Mouse (Mus musculus) Muller cell, postnatal 12 days (primary cell): ENCODE measurements around the gene Adprhl1.

Experiments
- DNase-seq: peaks from one replicate; pipeline ENCODE4 v3.0.0-alpha.2; 2015; ENCODE audit errors: inconsistent ontology term

Adprhl1 gene

DNA sequence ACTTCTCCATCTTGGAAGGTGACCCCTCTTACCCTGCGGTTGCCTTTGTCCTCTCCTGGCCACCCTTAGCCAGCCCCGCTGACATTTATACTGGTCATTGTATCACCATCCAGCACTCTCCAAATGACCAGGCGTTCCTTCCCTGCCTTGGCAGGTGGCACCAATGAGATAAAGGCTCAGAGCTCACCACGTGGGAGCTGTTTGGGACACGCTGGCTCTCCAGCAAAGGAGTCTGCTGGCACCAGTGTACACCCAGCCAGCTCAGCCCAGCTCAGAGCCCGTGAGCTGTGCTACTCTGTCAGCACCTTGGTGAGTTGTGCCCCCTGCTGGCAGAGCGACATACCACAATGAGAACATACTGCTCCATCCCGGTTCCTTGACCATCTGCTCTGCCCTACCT, at the start of gene Adprhl1:
Gene Adprhl1, minus strand, starts transcription at position 144 of the 400 bp plus-strand sequence.
- DNase-seq: peak; percentile 14

- no peak for DNase-seq
Observed at GRCm38 (mm10) chr8:13301036-13301435, 47.1 kb upstream of the Adprhl1 start.

DNA sequence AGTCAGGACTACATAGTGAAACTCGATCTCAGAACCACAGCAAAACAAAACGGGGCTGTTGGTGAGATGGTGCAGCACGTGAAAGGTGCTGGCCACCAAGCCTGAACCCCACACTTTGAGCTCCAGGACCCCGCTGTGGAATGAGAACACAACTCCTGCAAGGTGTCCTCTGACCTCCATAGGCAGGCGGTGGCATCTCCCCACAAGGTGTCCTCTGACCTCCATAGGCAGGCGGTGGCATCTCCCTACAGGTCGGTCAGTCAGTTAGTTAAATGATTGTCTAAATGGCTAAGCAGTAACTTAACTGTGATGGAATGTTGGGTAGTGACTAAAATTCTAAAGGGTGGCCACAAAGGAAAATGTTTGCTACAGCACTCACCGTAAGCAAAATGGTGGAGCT, 45.6 kb upstream of the Adprhl1 start:
- DNase-seq: no peak

- no peak for DNase-seq
Observed at GRCm38 (mm10) chr8:13293677-13294470, 39.9 kb upstream of the Adprhl1 start.

DNA sequence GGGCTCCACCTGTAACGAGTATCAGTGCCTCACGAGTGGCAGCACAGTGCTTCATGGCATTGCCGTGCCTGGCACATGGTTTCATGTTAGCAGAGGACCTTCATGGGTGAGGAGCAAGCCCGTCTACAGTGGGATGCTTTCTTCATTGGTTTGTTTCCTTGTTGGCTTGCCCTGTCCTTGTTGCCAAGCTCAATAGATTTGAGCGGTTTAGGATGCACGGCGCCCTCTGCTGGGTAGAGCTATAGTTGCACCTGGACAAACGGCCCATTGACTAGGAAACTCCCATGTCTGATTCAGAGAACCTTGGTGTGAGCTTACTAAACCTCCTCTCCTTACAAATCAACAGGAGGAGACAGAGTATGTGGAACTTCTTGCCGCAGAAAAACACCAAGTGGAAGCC, 38.4 kb upstream of the Adprhl1 start:
- DNase-seq: peak; percentile 55

DNA sequence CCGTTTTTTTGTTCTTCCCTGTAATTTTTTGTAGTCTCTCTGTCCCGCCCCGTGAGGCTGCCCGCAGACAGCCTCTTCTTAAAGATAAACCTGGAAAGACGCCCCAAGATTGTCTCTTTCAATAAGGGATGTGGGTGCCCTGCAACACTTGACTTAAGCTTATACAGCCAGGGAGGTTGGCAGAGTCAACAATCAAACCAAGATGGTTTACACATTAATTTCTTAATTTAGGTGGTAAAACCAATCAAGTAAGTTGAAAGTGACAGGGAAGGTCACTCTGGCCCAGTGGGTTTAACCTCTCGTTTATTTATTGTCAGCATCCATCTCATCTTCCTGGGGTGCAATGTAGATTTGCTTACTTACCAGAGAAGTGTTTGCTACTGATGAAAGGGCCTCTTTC, 34.7 kb upstream of the Adprhl1 start:
- peak; percentile 11 for DNase-seq

GRCm38 (mm10) chr8:13287692-13288623, 34.0 kb upstream of the Adprhl1 start, which contains the start of the genes Dcun1d2 and Tmco3:
Dcun1d2 (minus strand) TSS chr8:13288131.
Tmco3 (plus strand) TSS chr8:13288190.
- DNase-seq: peak; percentile 94

GRCm38 (mm10) chr8:13287304-13287691, 33.3 kb upstream of the Adprhl1 start:
- DNase-seq: peak; percentile 97

GRCm38 (mm10) chr8:13283200-13283599, 29.2 kb upstream of the Adprhl1 start:
- DNase-seq: no peak

- no peak for DNase-seq
Observed at GRCm38 (mm10) chr8:13276941-13277447, 23.0 kb upstream of the Adprhl1 start.

DNA sequence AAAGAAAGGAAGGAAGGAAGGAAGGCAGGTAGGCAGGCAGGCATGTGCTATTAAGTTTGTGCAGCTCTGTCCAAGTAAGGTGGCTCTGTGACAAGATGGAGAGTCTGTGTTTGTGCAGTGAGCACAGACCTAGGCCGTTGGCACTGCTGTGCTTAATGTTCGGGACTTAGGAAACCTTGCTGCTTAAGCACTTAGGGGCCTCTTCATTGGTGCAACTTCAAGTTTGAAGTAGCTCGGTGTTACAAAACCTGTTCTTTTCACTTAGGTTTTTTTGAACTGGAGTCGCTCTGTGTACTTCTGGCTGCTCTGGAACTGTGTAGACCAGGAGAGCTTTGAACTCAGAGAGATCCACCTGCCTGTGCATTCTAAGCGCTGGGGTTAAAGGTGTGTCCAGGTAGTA, 18.9 kb upstream of the Adprhl1 start:
- DNase-seq: no peak

DNA sequence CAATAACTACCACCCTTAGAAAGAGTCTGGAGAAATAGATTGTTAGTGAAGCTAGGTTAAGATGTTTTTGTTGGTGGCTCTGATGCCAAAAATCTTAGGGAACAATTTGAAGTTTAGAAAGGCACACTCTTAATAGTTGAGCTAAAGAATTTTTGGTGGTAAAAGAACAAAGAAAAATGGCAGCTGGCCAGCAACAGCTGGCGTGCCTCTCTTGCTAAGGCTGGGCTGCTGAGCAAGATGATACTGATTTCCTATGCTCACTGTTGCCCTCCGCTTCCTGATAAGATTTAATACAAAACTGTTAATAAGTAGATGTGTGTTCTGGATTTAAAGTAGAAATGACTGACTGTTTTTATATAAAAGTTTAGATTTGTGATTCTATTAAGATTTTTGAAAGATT, 13.6 kb upstream of the Adprhl1 start:
- no peak for DNase-seq

- DNase-seq: no peak
Observed at GRCm38 (mm10) chr8:13263376-13263775, 9.4 kb upstream of the Adprhl1 start.

DNA sequence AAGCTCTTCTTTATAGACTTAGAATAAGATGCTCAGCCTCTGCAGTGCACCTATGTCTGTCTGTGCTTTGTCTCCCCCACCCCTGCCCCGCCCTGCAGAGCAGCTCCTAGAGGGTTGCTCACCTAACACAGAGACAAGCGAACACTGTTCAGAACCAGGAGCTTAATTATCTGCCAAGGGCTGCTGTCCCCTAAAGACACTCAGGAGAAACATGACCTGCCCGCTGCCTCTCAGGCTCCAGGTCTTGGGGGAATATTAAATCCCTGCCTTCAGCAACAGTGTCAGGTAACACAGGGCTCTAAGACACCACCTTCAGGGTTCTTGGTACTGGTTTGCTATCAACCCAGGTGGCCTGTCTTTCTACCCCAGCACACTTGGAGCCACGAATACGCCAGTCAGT, 549 bp downstream of the Adprhl1 start:
- no peak for DNase-seq

DNA sequence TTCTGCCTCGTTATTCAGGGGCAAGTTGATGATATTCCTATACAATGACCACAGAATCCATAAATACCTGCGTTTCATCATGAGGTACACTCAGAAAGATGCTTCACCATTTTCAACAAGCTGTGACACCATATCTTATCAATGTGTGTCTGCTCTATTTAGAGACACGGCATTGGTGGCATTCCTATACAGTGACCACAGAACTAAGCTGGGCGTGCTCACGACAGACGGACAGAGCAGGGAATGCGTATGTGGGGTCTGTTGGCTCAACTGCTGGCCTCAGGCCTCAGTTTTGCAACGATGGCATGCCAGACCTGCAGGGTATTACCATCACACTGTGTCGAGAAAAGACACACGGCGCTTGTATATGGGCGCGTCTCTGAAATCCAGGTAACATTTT, 1.1 kb downstream of the Adprhl1 start:
- no peak for DNase-seq

- no peak for DNase-seq
Observed at GRCm38 (mm10) chr8:13244343-13244880, 9.6 kb downstream of the Adprhl1 start.

DNA sequence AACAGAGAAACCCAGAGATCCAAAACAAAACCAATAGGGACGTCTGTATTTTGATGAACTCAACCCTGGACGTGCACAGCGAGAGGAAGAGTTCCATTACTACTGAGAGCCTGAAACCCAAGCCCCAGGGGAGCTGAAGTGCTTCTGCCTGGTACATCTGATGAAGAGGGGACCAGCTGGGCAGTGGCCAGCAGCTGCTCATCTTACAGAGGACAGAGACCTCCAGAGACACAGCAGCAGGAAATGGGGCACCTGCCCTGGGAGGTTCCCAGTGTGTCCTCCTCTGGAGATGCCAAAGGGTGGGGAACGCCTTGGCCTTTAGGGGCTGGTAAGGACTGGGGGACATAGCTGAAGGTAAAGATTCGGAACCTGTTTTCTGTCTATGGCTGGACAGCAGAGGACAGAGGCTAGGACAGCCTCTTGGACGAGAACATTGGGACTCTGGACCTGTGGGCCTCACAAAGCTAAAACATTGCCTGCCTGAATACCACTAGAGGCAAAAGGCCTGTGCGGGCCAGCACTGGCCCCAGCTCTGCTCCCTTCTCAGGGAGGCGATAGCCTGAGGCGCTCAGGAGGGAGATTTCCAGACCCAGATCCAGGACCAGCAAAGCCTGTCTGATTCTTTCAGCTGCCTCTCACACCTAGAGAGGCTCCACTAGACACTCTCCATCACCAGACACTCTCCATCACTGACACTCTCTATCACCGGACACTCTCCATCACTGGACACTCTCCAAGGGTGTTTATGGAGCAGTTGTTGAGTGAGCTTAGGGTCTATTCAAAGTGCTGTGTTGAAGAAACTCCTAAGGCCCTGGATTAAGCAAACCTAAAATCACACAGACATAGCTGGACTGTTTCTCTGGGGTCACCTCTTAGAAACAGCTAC, 10.7 kb downstream of the Adprhl1 start:
- no peak for DNase-seq

DNA sequence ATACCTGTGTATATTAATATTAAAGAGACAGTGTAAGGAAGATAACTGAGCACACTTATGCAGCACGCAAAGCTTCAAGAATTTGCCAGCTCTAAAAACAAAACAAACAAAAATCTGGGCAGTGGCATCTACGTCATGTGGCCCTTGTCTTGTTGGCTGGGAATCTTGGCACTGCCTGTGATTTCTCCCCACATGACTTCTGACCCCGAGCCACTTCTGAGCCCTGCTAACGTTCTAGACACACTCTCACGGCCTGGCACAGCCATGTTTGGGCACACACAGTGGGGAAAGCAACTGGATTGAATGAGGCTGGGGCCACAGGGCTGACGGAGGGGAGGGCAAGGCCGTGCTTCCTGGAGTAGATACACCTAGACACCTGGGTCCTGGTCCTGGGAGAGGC, 13.3 kb downstream of the Adprhl1 start:
- no peak for DNase-seq

DNA sequence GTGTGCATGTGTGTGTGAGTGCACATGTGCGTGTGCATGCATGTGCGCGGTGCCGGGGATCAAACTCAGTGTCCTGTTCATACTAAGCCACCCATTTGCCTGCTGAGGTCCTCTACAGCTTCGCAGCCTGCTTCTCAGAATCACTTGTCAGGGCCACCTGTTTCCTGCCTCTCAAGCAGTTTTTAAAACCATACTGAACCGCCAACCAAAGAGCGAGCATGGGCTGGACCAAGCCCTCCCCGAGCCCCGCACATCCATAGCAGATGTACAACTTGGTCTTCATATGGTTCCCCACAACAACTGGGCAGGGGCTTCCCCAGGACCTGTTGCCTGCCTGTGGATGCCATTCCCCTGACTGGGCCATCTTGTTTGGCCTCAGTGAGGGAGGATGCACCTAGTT, 13.9 kb downstream of the Adprhl1 start:
- no peak for DNase-seq

GRCm38 (mm10) chr8:13234803-13235202, 19.2 kb downstream of the Adprhl1 start:
- DNase-seq: no peak

DNA sequence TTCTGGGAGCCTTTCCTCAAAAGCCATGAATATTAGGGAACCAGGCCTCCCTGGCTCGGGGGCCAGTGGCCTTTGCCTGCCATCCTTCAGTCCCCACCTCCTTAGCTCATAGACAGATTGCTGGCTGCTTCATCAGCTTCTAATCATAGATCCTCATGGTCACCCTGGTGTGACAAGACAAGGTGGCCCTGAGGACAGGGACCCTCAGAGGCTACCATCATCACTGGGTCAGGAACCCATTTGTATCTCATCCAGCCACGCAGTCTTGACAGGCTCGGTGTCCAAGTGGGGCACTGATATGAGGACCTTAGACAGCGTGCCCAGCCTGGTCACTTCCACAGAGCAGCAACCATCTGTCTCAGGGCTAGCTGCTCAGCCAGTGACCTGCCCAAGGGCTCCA, 23.5 kb downstream of the Adprhl1 start:
- DNase-seq: no peak
